Mouse (Mus musculus) lung, adult 2 months (tissue): ENCODE results near the gene Meis3. TPM values are rescaled to one million over a fixed set of nuclear protein-coding genes. Genes with fewer than 3 reads are reported as not detected.
A peak's percentile ranks its signal among the peaks of the same experiment; 100 is the strongest.

Experiments
- DNase-seq: peaks from one replicate; pipeline ENCODE4 v3.0.0; 2022
- H3K4me1 ChIP-seq: fragments of 200-500 bp; 2 replicates; pipeline ENCODE4 v1.6.1; 2011; ENCODE audit warnings: low read length; ENCODE audit not compliant: control insufficient read depth, insufficient read depth
- H3K4me3 ChIP-seq: fragments of 200-500 bp; replicated peaks from 2 replicates; pipeline ENCODE3; 2011; ENCODE audit warnings: low read depth, mild to moderate bottlenecking, control low read depth, low read length; ENCODE audit errors: extremely low read depth
- CTCF ChIP-seq: fragments of 200-500 bp; IDR thresholded peaks from 2 replicates; pipeline ENCODE4 v1.5.1; 2011; ENCODE audit warnings: mild to moderate bottlenecking, low read length, control low read depth; ENCODE audit not compliant: insufficient read depth
- POLR2A ChIP-seq: fragments of 200-500 bp; IDR thresholded peaks from 2 replicates; pipeline ENCODE4 v1.6.1; 2011; ENCODE audit warnings: low read depth, mild to moderate bottlenecking, control low read depth, low read length, borderline replicate concordance; ENCODE audit errors: extremely low read depth
- WGBS: fragments of 180-500 bp; shearing (Covaris S2); methylation state at CpG from one replicate; pipeline ENCODE4 v1.1.7; 2018; 5-methylcytosine and 5-hydroxymethylcytosine counted together
- polyA plus RNA-seq: library from polyadenylated mRNA; depleted of rRNA; stranded (reverse); fragments of >200 nt; gene quantifications from 2 replicates; pipeline ENCODE4 v1.2.3, GENCODE M21; 2012; rRNA removed

Meis3 gene
- polyA plus RNA-seq, 1 experiment: 19.4 TPM

DNA sequence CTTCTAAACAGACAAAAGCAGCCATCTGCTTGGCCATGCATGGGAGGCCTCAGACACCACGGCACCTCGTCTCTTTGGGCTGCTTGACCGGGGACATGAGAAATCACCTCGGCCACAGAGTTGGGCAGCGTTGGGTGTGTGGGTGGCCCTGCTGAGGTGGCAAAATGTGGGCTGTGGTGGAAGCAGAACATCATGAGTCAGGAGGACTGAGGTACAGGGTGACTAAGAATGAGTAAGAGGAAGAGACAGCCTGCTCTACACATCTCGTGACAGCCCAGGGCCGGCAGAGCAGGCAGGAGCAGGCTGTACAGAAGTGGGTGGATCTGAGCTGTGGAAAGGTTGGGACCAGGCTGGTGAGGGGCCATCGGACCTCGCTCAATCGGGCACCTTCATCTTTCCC lies 32.6 kb downstream of the Meis3 start:
- Histone ChIP-seq H3K4me1 (no peaks in the 10 kb centered on the region), H3K4me3 (no peak overlapping the region)
- no peak for DNase-seq
- 80% methylated on average over 10 of the region's 10 CpGs for WGBS
- TF ChIP-seq POLR2A (no peak), CTCF (no peak)

DNA sequence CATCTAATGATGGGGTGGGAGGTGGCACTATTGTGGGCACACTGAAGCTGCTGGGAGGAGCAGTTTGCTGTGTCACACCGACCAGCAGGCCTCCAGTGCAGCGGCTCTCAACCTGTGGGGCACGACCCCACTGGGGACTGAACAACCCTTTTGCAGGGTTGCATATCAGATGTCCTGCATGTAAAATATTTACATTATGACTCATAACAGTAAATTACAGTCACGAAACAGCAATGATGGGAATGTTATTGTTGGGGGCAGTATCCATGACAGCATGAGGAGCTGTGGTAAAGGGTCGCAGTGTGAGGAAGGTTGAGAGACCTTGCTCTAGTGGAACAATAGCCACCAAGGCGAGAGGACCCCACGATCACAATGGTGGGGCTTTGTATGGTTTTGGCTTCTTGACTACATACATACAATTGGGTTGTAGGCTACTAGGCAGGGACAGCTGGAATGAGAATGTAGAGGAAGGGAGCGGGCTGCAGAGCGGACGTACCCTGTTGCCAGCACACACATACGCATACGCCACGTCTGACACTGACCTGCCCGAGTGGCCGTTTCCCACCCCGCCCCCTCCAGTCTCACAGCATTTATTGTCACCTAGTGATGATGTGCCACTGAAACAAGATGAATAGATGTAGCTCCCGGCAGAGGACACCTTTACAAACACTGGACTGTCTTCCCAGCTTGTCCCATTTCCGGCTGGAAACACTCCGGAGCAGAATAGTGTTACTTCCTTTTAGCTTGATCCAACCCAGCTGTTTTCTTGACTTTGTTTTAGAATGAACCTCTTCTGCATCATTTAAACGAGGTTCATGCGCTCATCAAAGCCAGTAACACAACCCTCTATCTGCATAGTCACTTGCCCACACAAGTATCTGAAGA lies 34.1 kb downstream of the Meis3 start:
- Histone ChIP-seq H3K4me1 (no peaks in the 10 kb centered on the region), H3K4me3 (no peak overlapping the region)
- 62% methylated on average over 21 of the region's 21 CpGs for WGBS
- no peak for TF ChIP-seq CTCF
- TF ChIP-seq POLR2A: no peak
- no peak for DNase-seq

DNA sequence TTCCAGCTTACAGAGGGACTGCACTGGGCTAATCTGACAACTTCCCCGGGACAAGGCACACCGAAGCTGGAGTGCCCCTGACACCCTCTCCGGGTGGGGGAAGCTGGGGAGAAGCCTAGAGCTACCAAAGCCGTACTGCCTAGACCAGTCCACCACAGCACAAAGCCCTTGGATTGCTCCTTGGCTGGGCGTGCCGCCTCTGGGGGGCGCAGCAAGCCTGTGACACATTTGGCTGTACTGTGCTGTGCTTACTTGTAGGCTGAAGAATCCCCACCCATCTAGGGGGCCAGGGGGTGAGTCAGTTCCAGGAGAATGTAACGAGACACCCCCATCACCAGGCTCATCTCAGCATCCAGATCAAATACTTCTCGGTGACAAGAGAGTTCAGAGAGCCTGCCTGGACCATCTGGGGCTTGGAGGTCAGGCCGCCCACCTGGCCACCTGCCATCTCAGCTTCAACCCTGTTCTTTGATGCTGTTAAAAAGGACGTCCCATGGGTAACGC lies 36.0 kb downstream of the Meis3 start:
- WGBS: 78% methylated on average over 12 of the region's 12 CpGs
- Histone ChIP-seq H3K4me1 (no peaks in the 10 kb centered on the region), H3K4me3 (no peak overlapping the region)
- TF ChIP-seq CTCF (peak; percentile 35; the same call in 1 of the 2 replicates), POLR2A (no peak)
- DNase-seq: no peak

DNA sequence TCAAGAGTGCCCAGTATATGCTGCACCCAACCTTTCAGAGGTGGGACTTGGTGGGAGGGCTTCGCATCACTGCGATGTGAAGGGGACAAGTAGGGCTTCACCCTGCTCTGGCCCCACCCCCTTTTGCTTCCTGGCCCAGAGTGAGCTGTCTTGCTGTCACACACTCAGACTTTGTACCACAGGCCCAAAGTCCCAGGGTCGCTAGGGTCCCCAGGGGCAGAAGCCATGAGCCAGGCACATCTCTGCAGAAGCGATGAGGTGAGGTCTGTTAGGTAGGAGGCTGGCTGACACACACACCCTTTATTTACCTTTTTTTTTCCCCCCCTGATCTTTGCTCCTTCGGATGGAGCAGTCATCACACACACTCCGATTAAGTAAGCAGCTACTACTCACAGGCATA lies 38.3 kb downstream of the Meis3 start:
- DNase-seq: no peak
- no peak overlapping the region for H3K4me3 ChIP-seq
- TF ChIP-seq POLR2A: no peak
- TF ChIP-seq CTCF: no peak
- 90% methylated on average over 6 of the region's 6 CpGs for WGBS
- H3K4me1 ChIP-seq: no peaks in the 10 kb centered on the region

DNA sequence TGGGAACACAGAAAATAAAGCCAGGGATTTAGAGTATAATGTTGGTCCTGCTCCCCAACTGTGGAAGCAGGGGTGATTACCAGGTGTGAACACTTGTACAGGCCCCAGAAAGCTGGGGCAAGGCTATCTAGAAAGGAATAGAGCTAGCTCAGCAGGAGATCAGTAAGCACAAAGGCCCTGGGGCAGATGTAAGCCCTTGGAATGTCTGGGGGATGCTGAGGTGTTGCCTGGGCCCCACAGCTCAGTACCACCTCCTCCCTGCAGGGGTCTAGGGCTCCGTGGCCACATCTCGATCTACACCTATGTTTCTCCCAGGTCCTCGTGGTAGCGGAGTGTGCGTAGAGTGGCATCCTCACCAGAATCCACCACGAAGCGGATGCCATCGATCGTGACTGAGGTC lies 39.1 kb downstream of the Meis3 start:
- no peak overlapping the region for H3K4me3 ChIP-seq
- TF ChIP-seq POLR2A: no peak
- no peak for TF ChIP-seq CTCF
- no peak for DNase-seq
- H3K4me1 ChIP-seq: no peaks in the 10 kb centered on the region
- WGBS: 95% methylated on average over 9 of the region's 9 CpGs

DNA sequence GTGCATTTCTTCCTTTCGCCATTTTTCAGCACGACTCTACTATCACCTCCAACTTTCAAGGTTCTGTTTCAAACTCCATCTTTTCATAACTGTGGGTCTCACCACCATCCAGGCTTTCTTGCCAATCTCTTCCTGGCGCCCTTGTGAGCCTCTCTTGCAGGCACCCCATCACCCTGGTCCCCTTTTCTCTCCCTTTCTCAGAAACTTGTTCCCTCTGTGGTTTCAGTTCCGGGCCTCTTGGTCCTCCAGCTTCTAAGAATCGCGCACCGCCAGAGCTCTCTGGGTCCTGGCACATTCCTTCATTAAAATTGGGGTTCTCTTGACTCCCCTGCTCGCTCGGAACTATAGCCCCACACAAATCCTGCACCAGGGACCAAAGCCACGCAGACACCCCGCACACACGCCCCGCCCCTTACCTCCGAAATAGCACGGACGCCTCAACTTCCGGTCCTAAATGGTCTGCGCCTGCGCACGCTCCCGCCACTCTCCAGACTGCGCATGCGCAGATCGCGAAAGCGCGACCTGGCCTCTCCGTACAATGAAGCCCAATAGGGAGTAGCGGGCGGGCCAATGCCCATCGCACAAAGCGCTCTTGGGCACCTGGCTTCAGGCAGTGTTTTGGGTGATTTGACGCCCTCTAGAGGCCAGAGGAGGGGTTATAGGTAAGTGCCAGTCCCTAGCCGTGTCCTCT lies 46.8 kb downstream of the Meis3 start, which contains the start of gene Dhx34:
Dhx34 (minus strand) TSS at position 456 of the 691 bp plus-strand sequence.
- peak; percentile 93 for DNase-seq
- TF ChIP-seq CTCF (peak; percentile 42), POLR2A (peak; percentile 75; the same call in 1 of the 2 replicates)
- WGBS: 2% methylated on average over 34 of the region's 34 CpGs
- Histone ChIP-seq H3K4me1 (no peaks in the 10 kb centered on the region; the same call in 1 of the 2 replicates), H3K4me3 (peak within 1 kb of the TSS; percentile 86)

DNA sequence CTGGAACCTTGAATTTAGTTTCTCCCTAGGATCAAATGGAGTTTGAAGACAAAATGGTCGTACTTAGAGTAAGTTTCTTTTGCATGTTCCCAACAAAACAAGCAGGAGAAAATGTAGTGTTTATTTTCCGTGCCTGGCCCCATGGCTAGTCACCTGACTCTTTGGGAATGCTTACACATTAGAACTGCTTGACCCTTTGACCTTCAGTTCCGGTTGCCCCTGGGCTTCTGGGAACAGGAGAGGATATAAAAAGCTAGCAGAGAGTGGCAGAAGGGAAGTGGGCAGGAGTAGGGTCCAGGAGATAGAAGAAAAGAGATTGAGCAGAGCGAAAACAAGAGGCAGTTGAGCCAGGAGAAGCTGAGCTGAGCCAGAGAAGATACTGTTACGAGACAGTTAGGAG lies 55.0 kb downstream of the Meis3 start:
- TF ChIP-seq POLR2A: no peak
- no peak for TF ChIP-seq CTCF
- no peak overlapping the region for H3K4me3 ChIP-seq
- no peak for DNase-seq
- peaks cover 9% of the 10 kb centered on the region for H3K4me1 ChIP-seq
- 34% methylated on average over 5 of the region's 5 CpGs for WGBS

Other genes with a start within 250 kb of the Meis3 start
- 119 and 128 TPM in 2 replicates for gene Nop53, start 229.0 kb upstream of the Meis3 start, polyA plus RNA-seq
- 219 and 232 TPM in 2 replicates for gene Ehd2, start 207.5 kb upstream of the Meis3 start, polyA plus RNA-seq
- gene Bicra, start 127.2 kb upstream of the Meis3 start, polyA plus RNA-seq: 19.0 and 21.2 TPM in 2 replicates
- gene Zfp541, start 113.3 kb upstream of the Meis3 start, polyA plus RNA-seq: 0.02 and 0.04 TPM in 2 replicates
- gene Napa, start 76.6 kb upstream of the Meis3 start, polyA plus RNA-seq: 144 and 157 TPM in 2 replicates
- 25.5 and 28.3 TPM in 2 replicates for gene Kptn, start 55.2 kb upstream of the Meis3 start, polyA plus RNA-seq
- 0.85 TPM in 2 replicates for gene Slc8a2, start 45.3 kb upstream of the Meis3 start, polyA plus RNA-seq
- 28.4 and 39.4 TPM in 2 replicates for gene Dhx34, start 46.9 kb downstream of the Meis3 start, polyA plus RNA-seq
- gene C5ar2, start 69.1 kb downstream of the Meis3 start, polyA plus RNA-seq: 2.3 and 3.2 TPM in 2 replicates
- gene C5ar1, start 84.5 kb downstream of the Meis3 start, polyA plus RNA-seq: 36.1 and 39.2 TPM in 2 replicates
- 54.0 and 76.4 TPM in 2 replicates for gene Inafm1, start 98.5 kb downstream of the Meis3 start, polyA plus RNA-seq
- gene Ccdc9, start 111.7 kb downstream of the Meis3 start, polyA plus RNA-seq: 31.2 and 47.3 TPM in 2 replicates
- 31.8 and 48.2 TPM in 2 replicates for gene Bbc3, start 133.3 kb downstream of the Meis3 start, polyA plus RNA-seq
- gene Sae1, start 212.7 kb downstream of the Meis3 start, polyA plus RNA-seq: 20.7 and 31.0 TPM in 2 replicates
- gene Zc3h4, start 225.8 kb downstream of the Meis3 start, polyA plus RNA-seq: 44.9 and 45.9 TPM in 2 replicates